29 mouse cellular contexts compared by ENCODE assay signal in the genomic region with DNA sequence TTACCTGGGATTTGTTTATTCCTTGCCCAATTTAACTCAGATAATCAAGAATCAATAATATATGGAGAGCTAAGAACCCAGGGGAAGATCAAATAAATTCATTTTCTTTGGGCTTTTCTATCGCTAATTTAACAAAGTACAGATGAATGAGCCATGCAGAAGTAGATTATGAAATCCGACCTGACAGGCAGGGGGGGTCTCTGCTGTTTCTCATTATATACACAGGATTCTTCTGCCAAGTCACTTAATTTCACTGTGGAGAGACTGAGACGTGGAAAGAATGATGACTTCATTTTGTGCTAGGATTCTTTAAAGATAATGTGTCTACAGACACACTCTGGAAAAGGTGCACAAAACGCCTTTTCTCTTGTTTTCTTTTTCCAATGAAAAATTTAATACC. TPM values are rescaled to one million over a fixed set of nuclear protein-coding genes. Genes with fewer than 3 reads are reported as not detected.
DNase-seq lines count a peak whose midpoint lies in the region; ATAC-seq and TF ChIP-seq lines count a peak whose summit lies in the region.
"Had no signal": no experiment of that assay in that cellular context is flagged by ENCODE, and none has a peak within 500 bp of the region (broad histone marks: within the 10 kb centered on the region; RNA-seq: fewer than 3 reads in every experiment).

No protein-coding gene starts in this region.

- no peak overlapping the region for H3K27ac ChIP-seq in limb, embryonic 14.5 days (replicated peaks; ENCODE audit: low read depth, low read length)
- no peak overlapping the region for H3K27ac ChIP-seq in limb, embryonic 10.5 days
- no peak overlapping the region for H3K27ac ChIP-seq in midbrain, postnatal 0 days (ENCODE audit: low read depth, low read length)
- no peak overlapping the region for H3K27ac ChIP-seq in midbrain, embryonic 16.5 days (ENCODE audit: low read length)
- H3K27ac ChIP-seq: forebrain, embryonic 10.5 days; forebrain, embryonic 13.5 days; heart, embryonic 15.5 days; hindbrain, embryonic 10.5 days; hindbrain, embryonic 13.5 days had no signal

- no peak overlapping the region for H3K4me3 ChIP-seq in limb, embryonic 14.5 days (replicated peaks; ENCODE audit: low read length)
- no peak overlapping the region for H3K4me3 ChIP-seq in limb, embryonic 10.5 days
- no peak overlapping the region for H3K4me3 ChIP-seq in midbrain, postnatal 0 days (ENCODE audit: low read depth, low read length)
- no peak overlapping the region for H3K4me3 ChIP-seq in midbrain, embryonic 16.5 days (ENCODE audit: low read depth, low read length)
- H3K4me3 ChIP-seq: embryonic facial prominence, embryonic 13.5 days; forebrain, embryonic 10.5 days; forebrain, embryonic 13.5 days; heart, embryonic 12.5 days; heart, embryonic 15.5 days; hindbrain, embryonic 10.5 days; hindbrain, embryonic 13.5 days had no signal

- DNase-seq in limb, embryonic 14.5 days (ENCODE audit: low spot score), result peak; percentile 31
- no peak for DNase-seq in limb, embryonic 10.5 days (ENCODE audit: low spot score)
- peak; percentile 24 for DNase-seq in midbrain, postnatal 0 days (ENCODE audit: low spot score)
- DNase-seq in retina, embryonic 14.5 days (ENCODE audit: low spot score), result peak; percentile 32
- DNase-seq in gastrocnemius, adult 18-20 months (ENCODE audit: low spot score), result no peak
- DNase-seq in lung, postnatal 10 days, result no peak
- DNase-seq: adrenal gland, adult 8-10 months; adrenal gland, postnatal 25 days; B cell, adult 2 months; cerebellum, adult 11-12 months; cerebellum, adult 8-10 months; cerebellum, postnatal 14 days; gastrocnemius, postnatal 25 days; heart, adult 18-20 months; heart, postnatal 10 days; heart, postnatal 36 days had no signal

- no peak for TF ChIP-seq CTCF in midbrain, postnatal 0 days (IDR thresholded peaks at IDR 0.05)

- WGBS in limb, embryonic 14.5 days, result 35% methylated on average over 4 of the region's 4 CpGs
- WGBS in limb, embryonic 10.5 days, result 54% methylated on average over 4 of the region's 4 CpGs
- 53% methylated on average over 4 of the region's 4 CpGs for WGBS in midbrain, postnatal 0 days
- 48% methylated on average over 4 of the region's 4 CpGs for WGBS in midbrain, embryonic 16.5 days

- no peaks in the 10 kb centered on the region for H3K9me3 ChIP-seq in limb, embryonic 14.5 days (ENCODE audit: control insufficient read depth, low read length)
- H3K9me3 ChIP-seq in limb, embryonic 10.5 days (replicated peaks), result no peaks in the 10 kb centered on the region
- no peaks in the 10 kb centered on the region for H3K9me3 ChIP-seq in midbrain, postnatal 0 days (ENCODE audit: low read length)
- H3K9me3 ChIP-seq in midbrain, embryonic 16.5 days (replicated peaks; ENCODE audit: control insufficient read depth, low read length, poor library complexity, severe bottlenecking), result no peaks in the 10 kb centered on the region
- H3K9me3 ChIP-seq: embryonic facial prominence, embryonic 13.5 days; forebrain, embryonic 10.5 days; forebrain, embryonic 13.5 days; G1E; heart, embryonic 15.5 days; hindbrain, embryonic 13.5 days had no signal

- no peak for TF ChIP-seq POLR2A in limb, embryonic 14.5 days (IDR thresholded peaks at IDR 0.05; ENCODE audit: borderline replicate concordance, extremely low read depth, insufficient read depth, insufficient read length)

- no peak overlapping the region for H3K9ac ChIP-seq in limb, embryonic 14.5 days (ENCODE audit: low read depth, low read length, severe bottlenecking)
- H3K9ac ChIP-seq in midbrain, postnatal 0 days (replicated peaks; ENCODE audit: low read length, poor library complexity, severe bottlenecking), result no peak overlapping the region
- H3K9ac ChIP-seq in midbrain, embryonic 16.5 days (ENCODE audit: low read depth, low read length), result no peak overlapping the region
- H3K9ac ChIP-seq: embryonic facial prominence, embryonic 13.5 days; forebrain, embryonic 13.5 days; heart, embryonic 12.5 days; heart, embryonic 15.5 days; hindbrain, embryonic 13.5 days had no signal

- H3K36me3 ChIP-seq in limb, embryonic 14.5 days (ENCODE audit: control insufficient read depth, insufficient read depth, low read length), result no peaks in the 10 kb centered on the region
- H3K36me3 ChIP-seq in limb, embryonic 10.5 days, result no peaks in the 10 kb centered on the region
- no peaks in the 10 kb centered on the region for H3K36me3 ChIP-seq in midbrain, postnatal 0 days (ENCODE audit: insufficient read depth, low read length)
- no peaks in the 10 kb centered on the region for H3K36me3 ChIP-seq in midbrain, embryonic 16.5 days (ENCODE audit: control insufficient read depth, insufficient read depth, low read length)
- H3K36me3 ChIP-seq: embryonic facial prominence, embryonic 13.5 days; forebrain, embryonic 10.5 days; G1E; heart, embryonic 12.5 days; heart, embryonic 15.5 days; hindbrain, embryonic 10.5 days; hindbrain, embryonic 13.5 days had no signal

- no peak overlapping the region for H3K4me2 ChIP-seq in limb, embryonic 14.5 days (replicated peaks; ENCODE audit: low read depth, low read length, severe bottlenecking)
- H3K4me2 ChIP-seq in midbrain, postnatal 0 days (ENCODE audit: low read depth, low read length, poor library complexity, severe bottlenecking), result no peak overlapping the region
- H3K4me2 ChIP-seq in midbrain, embryonic 16.5 days (ENCODE audit: low read length), result no peak overlapping the region
- H3K4me2 ChIP-seq: embryonic facial prominence, embryonic 13.5 days; forebrain, embryonic 13.5 days; heart, embryonic 12.5 days; heart, embryonic 15.5 days; hindbrain, embryonic 13.5 days had no signal

- H3K27me3 ChIP-seq in limb, embryonic 14.5 days (ENCODE audit: control insufficient read depth, insufficient read depth, low read length), result no peaks in the 10 kb centered on the region
- H3K27me3 ChIP-seq in limb, embryonic 10.5 days (ENCODE audit: low read depth, poor library complexity, severe bottlenecking), result no peaks in the 10 kb centered on the region
- no peaks in the 10 kb centered on the region for H3K27me3 ChIP-seq in midbrain, postnatal 0 days (ENCODE audit: insufficient read depth, low read length)
- H3K27me3 ChIP-seq in midbrain, embryonic 16.5 days (ENCODE audit: control insufficient read depth, insufficient read depth, low read depth, low read length), result no peaks in the 10 kb centered on the region
- H3K27me3 ChIP-seq: CH12.LX; embryonic facial prominence, embryonic 13.5 days; forebrain, embryonic 13.5 days; heart, embryonic 12.5 days; heart, embryonic 15.5 days; hindbrain, embryonic 13.5 days had no signal

- ATAC-seq in limb, embryonic 14.5 days (ENCODE audit: low FRiP score, low read depth), result no peak
- no peak for ATAC-seq in midbrain, postnatal 0 days (ENCODE audit: low FRiP score)
- ATAC-seq in midbrain, embryonic 16.5 days, result no peak
- ATAC-seq: activated CD4-positive, CD25-positive, alpha-beta regulatory T cell, adult 4 months; forebrain, embryonic 13.5 days; forebrain, embryonic 16.5 days; hindbrain, embryonic 16.5 days had no signal

- peaks cover 10% of the 10 kb centered on the region; the same call in 1 of the 2 replicates for H3K4me1 ChIP-seq in limb, embryonic 14.5 days (ENCODE audit: control insufficient read depth, insufficient read depth, low read length)
- peaks cover 20% of the 10 kb centered on the region for H3K4me1 ChIP-seq in limb, embryonic 10.5 days
- H3K4me1 ChIP-seq in midbrain, postnatal 0 days (ENCODE audit: insufficient read depth, low read length), result no peaks in the 10 kb centered on the region
- H3K4me1 ChIP-seq in midbrain, embryonic 16.5 days (ENCODE audit: control insufficient read depth, insufficient read depth, low read length), result 0 out of 2 replicates have a peak, but pooled peaks cover 2% of the 10 kb centered on the region
- H3K4me1 ChIP-seq: heart, embryonic 12.5 days had no signal

RNA-seq across cellular contexts. Expression of a gene that starts 45.6 kb away (rescaled TPM):
- 29.6 and 34.1 TPM in 2 replicates for polyA plus RNA-seq in limb, embryonic 14.5 days (2012; rRNA removed)
- 10.9 and 16.5 TPM in 2 replicates for polyA plus RNA-seq in limb, embryonic 14.5 days (2014; fragmentation: Nextera tagmentation; extraction: Ambion mirVana)
- 10.0 and 17.1 TPM in 2 replicates for polyA plus RNA-seq in limb, embryonic 10.5 days (2016; fragmentation: Nextera tagmentation; extraction: Ambion mirVana)
- 11.1 and 16.6 TPM in 2 replicates for total RNA-seq in midbrain, postnatal 0 days (2014; rRNA removed)
- 2.9 and 3.7 TPM in 2 replicates for polyA plus RNA-seq in midbrain, postnatal 0 days (2015; fragmentation: Nextera tagmentation; extraction: Ambion mirVana)
- 5.6 and 6.6 TPM in 2 replicates for polyA plus RNA-seq in midbrain, embryonic 16.5 days (2015; fragmentation: Nextera tagmentation; extraction: Ambion mirVana)
- 10 to 100 TPM; 11.3 to 12.2 TPM for total RNA-seq in gastrocnemius, adult 18-20 months (2021)

Comparison
In these comparisons a context has a peak if more than half of its experiments do, and no peak if none do; other contexts are left out.
1. DNase-seq: peak in limb, embryonic 14.5 days (single experiment), midbrain, postnatal 0 days (single experiment) and retina, embryonic 14.5 days (single experiment); none in limb, embryonic 10.5 days (single experiment), gastrocnemius, adult 18-20 months (single experiment) and lung, postnatal 10 days (single experiment).